Mouse (Mus musculus) frontal cortex, adult (tissue): ENCODE data around the gene Eif4g2.

Experiments
- ATAC-seq: cut with Nextera tagmentation; 2 replicates; pipeline ENCODE4 v1.9.2; 2017; ENCODE audit warnings: mild to moderate bottlenecking, moderate library complexity, mixed read lengths; ENCODE audit not compliant: low TSS enrichment

The Eif4g2 gene

DNA sequence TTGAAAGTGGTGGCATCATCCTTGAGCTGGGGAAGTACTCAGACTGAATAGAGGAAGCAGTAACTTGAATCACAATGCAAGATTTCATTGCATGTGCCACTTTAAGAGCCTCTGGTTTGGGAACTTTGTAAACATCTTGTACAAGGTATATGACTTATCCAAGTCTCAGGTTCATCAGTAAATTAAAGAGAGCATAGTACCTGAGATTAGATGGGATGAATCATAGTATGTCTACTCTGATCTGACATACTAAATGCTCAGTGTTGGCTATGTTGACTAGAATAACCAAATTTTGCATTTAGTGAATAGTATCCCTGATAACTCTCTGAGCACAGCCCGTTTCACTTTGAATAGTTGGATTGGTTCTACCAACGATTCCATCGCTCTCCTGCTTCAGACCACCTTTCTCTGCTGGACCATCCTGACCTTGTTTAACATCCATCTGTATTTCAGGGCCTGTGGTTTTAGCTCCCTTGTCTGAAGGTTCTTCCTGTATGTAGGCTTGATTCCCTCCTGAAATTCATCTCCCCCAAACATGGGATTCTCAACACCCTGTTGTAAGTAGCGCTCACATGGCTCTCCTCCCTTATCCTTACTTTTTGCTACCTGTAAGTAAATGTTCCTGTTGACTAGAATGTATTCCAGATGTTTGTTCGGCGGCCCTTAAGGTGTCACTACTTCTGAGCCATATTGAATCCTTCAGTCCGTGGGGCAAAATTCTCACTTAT, 13.2 kb downstream of the Eif4g2 start:
- ATAC-seq: no peak

DNA sequence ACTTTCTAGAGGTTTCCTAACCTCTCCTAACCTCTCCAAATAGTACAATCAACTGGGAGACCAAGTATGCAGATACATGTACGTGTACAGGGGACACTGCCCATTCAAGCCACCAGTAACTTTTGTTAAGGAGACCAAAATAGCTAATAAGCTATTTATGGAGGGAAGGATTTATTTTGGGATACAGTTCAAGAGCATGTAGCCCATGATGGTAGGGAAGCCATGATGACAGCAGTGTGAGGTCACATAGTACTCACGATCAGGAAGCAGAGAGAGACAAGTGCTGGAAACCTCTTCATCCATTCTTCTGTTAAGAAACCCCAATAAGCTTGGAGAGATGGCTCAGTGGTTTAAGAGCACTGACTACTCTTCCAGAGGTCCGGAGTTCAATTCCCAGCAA, 14.6 kb downstream of the Eif4g2 start:
- ATAC-seq: no peak

DNA sequence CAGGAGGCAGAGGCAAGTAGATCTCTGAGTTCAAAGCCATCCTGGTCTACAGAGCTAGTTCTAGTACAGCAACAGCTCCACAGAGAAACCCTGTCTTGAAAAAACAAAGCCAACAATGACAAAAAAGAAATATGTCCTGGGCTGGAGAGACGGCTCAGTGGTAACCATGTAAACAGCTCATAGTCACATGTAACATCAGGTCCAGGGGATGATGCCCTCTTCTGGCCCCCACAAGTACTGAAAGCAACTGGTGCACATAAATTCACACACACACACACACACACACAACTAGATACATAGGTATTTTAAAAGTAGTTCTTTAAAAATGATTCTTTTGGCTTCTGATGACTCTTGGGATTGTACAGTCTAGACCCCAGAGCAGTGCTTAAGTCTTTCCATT, 19.9 kb downstream of the Eif4g2 start:
- no peak for ATAC-seq

- ATAC-seq: no peak
Observed at GRCm38 (mm10) chr7:111059527-111059926, 23.3 kb downstream of the Eif4g2 start.

DNA sequence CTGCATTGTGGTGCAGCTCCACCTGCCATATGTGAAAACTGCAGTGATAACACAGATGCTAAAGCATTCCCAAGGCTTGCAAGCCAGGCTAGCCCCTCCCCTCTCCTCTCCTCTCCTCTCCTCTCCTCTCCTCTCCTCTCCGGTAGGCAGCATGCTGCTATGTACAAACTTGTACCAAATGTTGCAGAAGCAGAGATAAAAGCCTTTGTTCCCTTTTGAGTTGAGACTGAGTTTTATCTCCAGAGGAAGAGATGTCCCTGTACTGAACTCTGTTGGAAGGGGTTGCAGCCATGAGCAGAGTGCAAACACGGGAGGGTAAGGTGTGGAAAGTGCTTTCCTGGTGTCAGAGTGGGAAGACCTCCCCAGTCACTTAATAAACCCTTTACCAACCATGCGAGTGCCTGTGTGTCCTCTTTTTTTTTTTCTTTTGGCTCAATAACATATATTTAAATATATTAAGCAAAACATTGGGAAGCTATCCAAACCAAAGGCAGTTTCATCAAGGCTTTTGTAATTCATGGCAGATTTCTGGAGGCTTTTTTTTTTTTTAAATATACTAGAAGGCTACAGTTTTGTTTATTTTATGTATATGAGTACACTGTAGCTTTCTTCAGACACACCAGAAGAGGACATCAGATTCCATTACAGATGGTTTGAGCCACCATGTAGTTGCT, 26.7 kb downstream of the Eif4g2 start:
- ATAC-seq: no peak

- no peak for ATAC-seq
Observed at GRCm38 (mm10) chr7:111055221-111055620, 27.6 kb downstream of the Eif4g2 start.

DNA sequence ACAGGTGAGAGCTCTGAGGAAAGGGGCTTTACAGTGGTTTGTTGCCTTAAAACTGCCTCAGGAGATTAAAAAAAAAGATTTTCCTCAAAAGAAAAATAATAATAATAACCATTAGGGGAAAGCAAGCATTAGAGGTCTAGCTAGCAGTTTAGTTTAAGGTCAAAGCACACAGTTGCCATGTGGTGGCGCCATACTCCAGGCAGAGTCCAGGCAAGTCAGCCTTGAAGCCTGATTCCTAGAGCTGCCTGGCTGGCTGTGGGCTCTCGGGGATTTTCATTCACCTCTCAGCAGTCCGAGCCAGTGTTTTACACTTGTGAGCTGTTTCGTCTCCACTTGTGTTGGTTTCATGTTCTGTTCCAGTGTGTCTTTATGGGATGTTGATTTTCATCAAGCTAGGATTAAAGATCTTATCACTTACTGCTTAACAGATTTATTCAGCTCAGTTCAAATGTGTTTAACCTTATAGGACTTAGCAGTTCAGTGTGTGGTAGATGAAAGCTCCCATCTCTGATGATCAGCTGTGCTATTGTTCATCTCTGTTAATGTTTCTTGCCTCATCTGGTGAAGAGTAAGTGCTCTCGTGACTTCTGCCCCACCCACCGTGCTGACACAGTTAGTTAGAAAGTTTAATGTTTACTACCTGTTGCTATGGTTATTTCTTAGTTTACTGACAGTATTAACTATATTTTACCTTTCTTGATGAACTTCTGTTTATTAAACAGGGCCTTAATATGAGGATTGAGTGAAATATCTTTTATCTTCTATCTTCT, 33.0 kb downstream of the Eif4g2 start:
- ATAC-seq: peak; percentile 52; the same call in 1 of the 2 replicates

DNA sequence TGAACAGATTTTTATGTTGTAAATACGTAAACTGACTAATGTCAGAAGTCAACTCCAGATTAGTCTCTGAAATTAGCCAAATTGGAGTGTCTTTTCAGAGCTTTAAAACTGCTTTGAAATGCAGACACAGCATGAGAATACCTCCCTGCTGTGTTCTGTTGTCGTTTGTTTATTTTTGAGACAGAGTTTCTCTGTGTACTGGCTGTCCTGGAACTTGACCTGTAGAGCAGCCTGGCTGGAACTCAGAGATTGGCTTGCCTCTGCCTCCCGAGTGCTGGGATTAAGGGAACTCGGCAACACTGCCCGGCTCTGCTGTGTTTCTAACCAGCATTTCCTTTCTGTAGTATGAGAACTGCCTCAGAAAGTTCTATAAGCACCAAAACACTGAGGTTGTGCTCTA, 33.9 kb downstream of the Eif4g2 start:
- no peak for ATAC-seq

DNA sequence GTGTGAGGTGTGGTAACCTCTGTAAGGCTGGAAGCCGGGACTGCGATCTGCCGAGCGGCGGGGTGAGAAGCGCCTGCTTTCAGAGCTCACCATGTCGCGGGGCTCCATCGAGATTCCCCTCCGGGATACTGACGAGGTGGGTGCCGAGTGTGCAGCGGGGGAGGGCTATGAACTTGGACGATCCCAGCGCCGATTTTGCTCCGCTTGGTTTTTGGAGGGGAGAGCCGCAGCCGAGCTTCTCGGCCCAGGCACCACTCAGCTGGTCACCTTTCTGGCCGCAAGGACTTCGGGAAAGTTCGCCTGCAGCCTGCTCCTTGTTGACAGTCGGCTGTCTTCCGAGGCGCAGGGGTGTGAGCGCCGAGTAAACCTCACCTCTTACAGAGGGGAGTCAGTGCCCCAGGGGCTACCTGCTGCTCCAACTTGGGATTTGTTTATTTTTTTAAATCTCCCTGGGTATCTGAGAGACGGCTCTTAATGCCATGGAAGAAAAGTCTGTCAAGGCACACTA, 53.7 kb downstream of the Eif4g2 start:
- ATAC-seq: peak; percentile 29; the same call in 1 of the 2 replicates

DNA sequence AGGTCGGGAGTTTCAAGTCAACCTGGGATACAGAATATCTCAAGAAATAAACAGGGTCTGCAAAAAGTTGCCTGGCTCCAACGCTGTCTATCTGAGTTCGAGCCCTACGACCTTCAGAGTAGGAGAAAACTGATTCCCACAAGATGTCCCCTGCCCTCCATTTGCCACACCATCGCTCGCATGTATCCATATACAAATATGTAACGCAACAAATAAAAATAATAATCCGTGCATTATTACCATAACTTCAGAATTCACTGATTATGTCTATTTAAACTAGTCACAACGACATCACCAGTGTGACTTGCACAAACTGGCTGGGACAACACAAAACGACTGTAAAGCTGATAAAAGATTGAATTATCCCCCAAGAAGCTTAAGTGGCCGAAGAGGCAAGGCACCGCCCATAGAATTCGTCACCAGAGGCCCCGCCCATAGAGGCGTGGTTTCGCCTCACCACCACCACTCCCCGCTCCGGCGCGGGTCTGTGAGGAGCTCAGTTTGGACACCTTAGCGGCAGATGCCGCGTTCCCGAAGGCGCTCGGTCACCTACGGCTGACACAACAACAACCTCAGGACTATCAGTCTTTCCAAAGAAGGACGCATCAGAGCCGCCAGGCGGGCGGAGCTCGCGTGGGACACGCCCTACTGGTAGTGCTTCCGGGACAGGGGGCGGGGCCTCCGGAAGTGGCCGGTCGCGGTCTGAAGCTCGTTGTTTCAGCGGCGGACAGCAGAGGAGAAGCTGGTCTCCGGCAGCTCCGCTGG, 54.4 kb downstream of the Eif4g2 start, which contains the start of gene Ctr9:
Gene Ctr9, plus strand, starts transcription at position 671 of the 765 bp plus-strand sequence.
- ATAC-seq: peak; percentile 98

- ATAC-seq: no peak
Observed at GRCm38 (mm10) chr7:111024912-111025311, 57.9 kb downstream of the Eif4g2 start.

DNA sequence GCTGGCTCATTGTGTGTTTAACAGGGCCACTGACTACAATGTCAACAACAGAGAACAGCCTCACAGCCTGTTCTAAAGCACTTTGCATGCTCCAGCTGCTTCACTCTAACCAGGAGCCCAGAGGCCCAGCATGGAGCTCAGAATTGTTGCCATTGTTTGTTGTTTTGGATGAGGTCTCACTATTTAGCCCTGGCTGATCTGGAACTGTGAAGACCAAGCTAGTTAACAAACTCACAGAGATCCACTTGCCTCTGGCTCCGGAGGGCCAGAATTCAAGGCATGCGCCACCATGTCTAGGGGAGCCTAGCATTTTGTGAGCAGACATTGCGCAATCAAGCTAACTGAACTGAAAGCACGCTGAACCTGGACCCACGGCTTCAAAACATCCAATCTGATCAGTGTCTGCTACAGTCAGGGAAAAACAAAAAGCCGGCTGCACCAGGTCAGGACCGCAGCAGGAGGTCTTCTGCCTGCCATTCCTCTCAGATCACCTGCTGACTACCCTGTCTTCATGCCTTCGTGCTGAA, 58.7 kb downstream of the Eif4g2 start:
- ATAC-seq: no peak

DNA sequence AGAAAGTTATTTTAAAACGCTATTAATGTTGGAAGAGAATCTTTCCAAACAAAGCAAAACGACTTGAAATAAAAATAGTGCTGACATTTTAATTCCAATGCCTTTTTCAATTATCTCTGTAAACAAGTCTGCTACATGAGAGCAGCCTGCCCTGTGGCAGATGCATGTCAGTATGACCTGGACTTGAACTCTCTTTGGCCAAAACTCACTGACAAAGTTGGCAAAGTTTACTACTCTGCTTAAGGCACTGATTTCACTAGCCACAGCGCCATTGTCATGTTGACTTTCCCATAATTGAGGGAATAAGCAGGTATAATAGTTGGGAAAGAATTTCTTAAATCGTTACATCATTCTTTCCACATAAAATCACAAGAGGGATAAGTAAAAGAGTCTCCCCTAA, 62.0 kb downstream of the Eif4g2 start:
- no peak for ATAC-seq
